Mouse (Mus musculus) forebrain, embryonic 11.5 days (tissue): Measurements from ENCODE around the gene Pgm5. TPM values are rescaled to one million over a fixed set of nuclear protein-coding genes. Genes with fewer than 3 reads are reported as not detected.

ENCODE experiments used
- ATAC-seq: fragments of 200-750 bp; cut with Nextera tagmentation; replicated peaks from 2 replicates; pipeline ENCODE4 v1.8.0; 2017; ENCODE audit warnings: moderate TSS enrichment; ENCODE audit not compliant: low FRiP score
- DNase-seq: peaks from one replicate; pipeline ENCODE4 v3.0.0-alpha.2; 2017; ENCODE audit warnings: low spot score
- H3K27ac ChIP-seq: fragments of 300-500 bp; sonication (generic); 2 replicates; pipeline ENCODE4 v1.5.1; 2014; ENCODE audit warnings: low read depth, low read length
- H3K27me3 ChIP-seq: fragments of 300-500 bp; sonication (generic); 2 replicates; pipeline ENCODE4 v1.6.1; 2014; ENCODE audit warnings: mild to moderate bottlenecking, low read length, mixed read lengths; ENCODE audit not compliant: control insufficient read depth, insufficient read depth
- H3K36me3 ChIP-seq: fragments of 300-500 bp; sonication (generic); 2 replicates; pipeline ENCODE4 v1.6.1; 2014; ENCODE audit warnings: mild to moderate bottlenecking, low read length, moderate library complexity, mixed read lengths; ENCODE audit not compliant: control insufficient read depth, insufficient read depth
- H3K4me1 ChIP-seq: fragments of 300-500 bp; sonication (generic); replicated peaks from 2 replicates; pipeline ENCODE4 v1.6.1; 2014; ENCODE audit warnings: low read length, mixed read lengths; ENCODE audit not compliant: control insufficient read depth, insufficient read depth
- H3K4me2 ChIP-seq: fragments of 300-500 bp; sonication (generic); 2 replicates; pipeline ENCODE4 v1.6.1; 2014; ENCODE audit warnings: low read depth, mild to moderate bottlenecking, low read length, moderate library complexity, mixed read lengths; ENCODE audit not compliant: severe bottlenecking
- H3K4me3 ChIP-seq: fragments of 300-500 bp; sonication (generic); 2 replicates; pipeline ENCODE4 v1.5.1; 2014; ENCODE audit warnings: low read depth, low read length
- H3K9ac ChIP-seq: fragments of 300-500 bp; sonication (generic); 2 replicates; pipeline ENCODE4 v1.6.1; 2014; ENCODE audit warnings: low read length
- H3K9me3 ChIP-seq: fragments of 300-500 bp; sonication (generic); 2 replicates; pipeline ENCODE4 v1.6.1; 2016; ENCODE audit warnings: low read length, mixed read lengths; ENCODE audit not compliant: control insufficient read depth
- WGBS: fragments of 180-500 bp; shearing (Covaris S2); extraction: QIAGEN DNeasy Blood & Tissue Kit; methylation state at CpG from one replicate; pipeline ENCODE4 v1.1.7; 2014; 5-methylcytosine and 5-hydroxymethylcytosine counted together
- polyA plus RNA-seq: library from polyadenylated mRNA; unstranded; fragments of >200 nt; fragmentation: Nextera tagmentation; extraction: Ambion mirVana; gene quantifications from 2 replicates; pipeline ENCODE4 v1.2.1, GENCODE M21; 2014

Pgm5 gene
- polyA plus RNA-seq, 1 experiment from 2014 or later = 0.35 TPM

DNA sequence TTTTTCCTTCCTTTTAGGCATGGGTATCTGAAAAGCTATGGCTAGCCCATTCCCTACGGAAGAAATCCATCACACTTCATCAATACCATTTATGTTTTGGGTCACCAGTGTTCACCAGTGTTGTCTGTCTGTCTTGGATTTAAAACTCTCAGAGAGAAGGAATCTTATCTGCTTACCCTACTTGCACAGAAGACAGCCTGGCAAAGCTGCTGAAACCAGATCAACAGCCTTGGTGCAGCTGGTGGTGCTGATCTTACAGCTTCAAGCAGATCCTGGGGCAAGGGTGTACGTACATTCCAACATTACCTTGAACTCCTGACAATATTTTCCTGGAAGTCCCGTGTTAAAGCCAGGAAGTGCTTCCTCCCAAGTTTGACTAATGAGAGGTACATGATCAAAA is 55.6 kb downstream of the Pgm5 start:
- H3K27ac ChIP-seq = no peak overlapping the region
- no peaks in the 10 kb centered on the region for H3K4me1 ChIP-seq
- H3K4me2 ChIP-seq = no peak overlapping the region
- no peak for ATAC-seq
- no peaks in the 10 kb centered on the region for H3K36me3 ChIP-seq
- DNase-seq = no peak
- 86% methylated on average over 3 of the region's 3 CpGs for WGBS
- H3K9ac ChIP-seq = no peak overlapping the region
- no peaks in the 10 kb centered on the region for H3K9me3 ChIP-seq
- H3K27me3 ChIP-seq = no peaks in the 10 kb centered on the region
- H3K4me3 ChIP-seq = no peak overlapping the region

DNA sequence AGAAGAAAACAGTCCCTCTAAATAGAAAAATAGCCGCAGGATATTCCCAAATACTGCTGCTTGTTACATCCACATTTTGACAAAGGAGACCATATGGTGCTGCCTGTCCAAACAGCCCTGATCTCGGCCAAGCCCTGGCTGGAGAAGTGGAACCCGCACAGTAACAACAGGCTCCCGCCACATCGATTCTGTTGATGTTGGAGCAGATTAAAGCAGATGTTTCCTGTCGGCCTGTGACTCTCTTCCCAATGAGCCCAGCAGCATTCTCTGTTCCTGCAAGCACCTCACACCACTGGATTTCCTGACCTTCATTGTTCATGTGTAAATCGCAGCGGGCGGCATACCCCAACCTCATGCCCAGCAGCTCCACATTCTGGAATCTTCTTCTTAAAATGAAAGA is 64.0 kb downstream of the Pgm5 start:
- no peak overlapping the region for H3K4me3 ChIP-seq
- no peaks in the 10 kb centered on the region for H3K27me3 ChIP-seq
- no peak overlapping the region for H3K27ac ChIP-seq
- no peaks in the 10 kb centered on the region for H3K4me1 ChIP-seq
- H3K9ac ChIP-seq = no peak overlapping the region
- no peak for DNase-seq
- WGBS = 71% methylated on average over 9 of the region's 9 CpGs
- ATAC-seq = no peak
- no peaks in the 10 kb centered on the region for H3K36me3 ChIP-seq
- no peak overlapping the region for H3K4me2 ChIP-seq
- H3K9me3 ChIP-seq = no peaks in the 10 kb centered on the region

DNA sequence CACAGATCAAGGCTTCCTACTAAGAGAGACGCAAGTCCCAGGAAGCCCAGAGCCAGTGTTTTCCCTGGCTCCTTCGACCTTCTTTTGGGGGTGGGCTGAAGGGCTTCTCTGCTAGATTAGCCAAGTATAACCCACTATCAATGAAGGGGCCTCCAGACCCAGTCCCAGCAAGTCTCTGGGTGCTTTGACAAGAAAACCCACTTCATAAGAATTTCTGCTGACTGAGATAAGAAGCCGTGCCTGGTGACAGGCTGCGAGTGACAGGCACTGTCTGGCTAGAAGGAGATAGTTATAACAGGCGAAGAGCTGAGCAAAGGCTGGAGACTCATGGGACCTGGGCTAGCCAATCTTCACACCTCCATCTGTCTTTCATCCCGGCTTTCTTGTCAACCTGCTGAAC is 67.3 kb downstream of the Pgm5 start:
- no peak for DNase-seq
- 78% methylated on average over 6 of the region's 6 CpGs for WGBS
- Histone ChIP-seq H3K4me3 (no peak overlapping the region), H3K27me3 (no peaks in the 10 kb centered on the region), H3K27ac (no peak overlapping the region), H3K9ac (no peak overlapping the region), H3K4me1 (no peaks in the 10 kb centered on the region), H3K9me3 (no peaks in the 10 kb centered on the region), H3K36me3 (no peaks in the 10 kb centered on the region), H3K4me2 (no peak overlapping the region)
- no peak for ATAC-seq

DNA sequence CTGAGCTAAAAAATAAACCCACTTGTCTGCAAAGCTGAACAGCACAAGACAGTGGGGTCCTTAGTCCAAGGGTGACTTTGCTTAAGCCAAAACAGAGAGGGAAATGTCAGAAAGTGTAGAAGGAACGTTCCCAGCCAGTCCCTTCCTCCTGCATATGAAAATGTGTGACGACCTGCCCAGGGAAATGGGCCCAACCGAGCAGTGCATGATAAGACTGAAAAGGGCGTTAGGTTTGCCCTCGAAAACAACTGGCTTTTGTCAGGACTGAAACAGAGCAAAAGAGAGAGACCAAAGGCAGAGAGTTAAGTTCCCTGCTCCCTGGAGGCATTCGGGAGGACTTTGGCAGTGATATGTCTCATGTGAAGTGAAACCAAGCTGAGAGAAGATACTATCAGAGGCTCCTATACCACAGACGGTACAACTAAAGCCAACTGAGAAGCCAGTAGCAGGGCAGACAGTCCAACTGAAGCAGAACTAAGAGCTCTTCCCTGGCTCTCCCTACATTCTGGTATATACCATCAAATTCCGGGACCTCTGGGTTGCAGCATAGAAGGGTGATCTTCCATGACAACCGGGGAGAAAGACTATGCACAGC is 68.0 kb downstream of the Pgm5 start:
- Histone ChIP-seq H3K27me3 (no peaks in the 10 kb centered on the region), H3K9me3 (no peaks in the 10 kb centered on the region), H3K4me1 (no peaks in the 10 kb centered on the region), H3K4me3 (no peak overlapping the region), H3K27ac (no peak overlapping the region), H3K4me2 (no peak overlapping the region), H3K36me3 (no peaks in the 10 kb centered on the region), H3K9ac (no peak overlapping the region)
- 78% methylated on average over 9 of the region's 9 CpGs for WGBS
- no peak for ATAC-seq
- DNase-seq = no peak

- ATAC-seq = no peak
- no peak overlapping the region for H3K4me2 ChIP-seq
- 84% methylated on average over 5 of the region's 5 CpGs for WGBS
Observed at GRCm38 (mm10) chr19:24792876-24793275, 68.8 kb downstream of the Pgm5 start.

GRCm38 (mm10) chr19:24785898-24786297 is 75.8 kb downstream of the Pgm5 start:
- H3K36me3 ChIP-seq = no peaks in the 10 kb centered on the region
- H3K27ac ChIP-seq = no peak overlapping the region
- WGBS = 85% methylated on average over 8 of the region's 8 CpGs
- H3K27me3 ChIP-seq = no peaks in the 10 kb centered on the region
- H3K4me3 ChIP-seq = no peak overlapping the region
- no peaks in the 10 kb centered on the region for H3K9me3 ChIP-seq
- H3K9ac ChIP-seq = no peak overlapping the region
- H3K4me2 ChIP-seq = no peak overlapping the region
- H3K4me1 ChIP-seq = no peaks in the 10 kb centered on the region
- DNase-seq (no peak), ATAC-seq (no peak)

More at GRCm38 (mm10) chr19:24792876-24793275, 68.8 kb downstream of the Pgm5 start:
- H3K27me3 ChIP-seq = no peaks in the 10 kb centered on the region
- no peak for DNase-seq
- H3K36me3 ChIP-seq = no peaks in the 10 kb centered on the region
- H3K27ac ChIP-seq = no peak overlapping the region
- H3K9ac ChIP-seq = no peak overlapping the region
- no peaks in the 10 kb centered on the region for H3K4me1 ChIP-seq
- H3K9me3 ChIP-seq = no peaks in the 10 kb centered on the region
- H3K4me3 ChIP-seq = no peak overlapping the region

DNA sequence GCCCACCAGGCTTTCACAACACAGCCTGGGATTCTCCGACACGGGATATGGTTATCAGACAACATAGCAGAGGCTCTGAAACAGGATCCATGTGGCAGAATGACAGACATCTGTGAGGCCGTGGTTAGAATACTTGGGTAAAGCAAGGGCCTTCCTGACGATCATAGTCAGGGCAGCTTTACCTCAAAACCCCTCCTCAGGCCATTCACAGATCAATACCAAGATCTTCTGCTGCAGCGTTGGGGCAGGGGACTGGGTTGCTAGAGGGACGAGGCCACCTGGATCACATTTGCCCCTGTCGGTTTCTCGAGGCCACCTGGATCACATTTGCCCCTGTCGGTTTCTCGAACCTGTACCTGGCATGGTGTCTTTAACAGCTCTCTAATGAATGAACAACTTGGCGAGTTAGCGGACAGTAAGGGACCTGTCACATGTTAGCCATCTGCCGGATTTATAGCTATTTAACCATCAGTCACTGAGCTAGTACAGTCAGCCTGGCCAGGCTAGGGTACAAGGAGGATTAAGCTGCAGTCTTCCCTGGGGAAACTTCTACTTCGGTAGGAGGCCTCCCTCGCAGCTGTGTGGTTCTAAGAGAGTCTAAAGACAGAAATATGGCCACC is 76.5 kb downstream of the Pgm5 start:
- 77% methylated on average over 15 of the region's 15 CpGs for WGBS
- no peaks in the 10 kb centered on the region for H3K36me3 ChIP-seq
- no peak overlapping the region for H3K9ac ChIP-seq
- H3K9me3 ChIP-seq = no peaks in the 10 kb centered on the region
- H3K4me3 ChIP-seq = no peak overlapping the region
- H3K4me2 ChIP-seq = no peak overlapping the region
- DNase-seq (no peak), ATAC-seq (no peak)
- peaks cover 2% of the 10 kb centered on the region for H3K4me1 ChIP-seq
- H3K27me3 ChIP-seq = no peaks in the 10 kb centered on the region
- no peak overlapping the region for H3K27ac ChIP-seq

DNA sequence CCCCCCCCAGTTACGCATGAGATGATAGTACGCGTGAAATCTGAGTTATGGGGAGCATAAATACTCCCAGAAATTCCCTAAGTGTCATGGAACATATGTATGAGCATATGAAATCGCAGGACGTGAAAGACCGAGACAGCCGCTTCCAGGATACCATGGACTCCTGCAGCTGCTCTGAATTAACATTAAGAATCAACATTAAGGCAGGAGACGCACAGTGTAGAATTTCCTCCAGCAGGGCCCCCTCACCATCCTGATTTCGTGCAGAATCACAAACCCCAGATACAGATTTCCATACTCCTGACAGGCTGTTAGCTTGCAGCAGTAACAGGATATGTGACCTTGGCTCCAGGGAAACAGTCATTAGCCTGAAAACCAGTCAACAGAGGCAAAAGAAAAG is 77.9 kb downstream of the Pgm5 start:
- H3K9ac ChIP-seq = no peak overlapping the region
- WGBS = 74% methylated on average over 9 of the region's 9 CpGs
- no peaks in the 10 kb centered on the region for H3K36me3 ChIP-seq
- H3K4me1 ChIP-seq = peaks cover 2% of the 10 kb centered on the region
- no peak for DNase-seq
- no peak overlapping the region for H3K27ac ChIP-seq
- ATAC-seq = no peak
- H3K4me3 ChIP-seq = no peak overlapping the region
- H3K27me3 ChIP-seq = no peaks in the 10 kb centered on the region
- H3K4me2 ChIP-seq = no peak overlapping the region
- H3K9me3 ChIP-seq = no peaks in the 10 kb centered on the region

DNA sequence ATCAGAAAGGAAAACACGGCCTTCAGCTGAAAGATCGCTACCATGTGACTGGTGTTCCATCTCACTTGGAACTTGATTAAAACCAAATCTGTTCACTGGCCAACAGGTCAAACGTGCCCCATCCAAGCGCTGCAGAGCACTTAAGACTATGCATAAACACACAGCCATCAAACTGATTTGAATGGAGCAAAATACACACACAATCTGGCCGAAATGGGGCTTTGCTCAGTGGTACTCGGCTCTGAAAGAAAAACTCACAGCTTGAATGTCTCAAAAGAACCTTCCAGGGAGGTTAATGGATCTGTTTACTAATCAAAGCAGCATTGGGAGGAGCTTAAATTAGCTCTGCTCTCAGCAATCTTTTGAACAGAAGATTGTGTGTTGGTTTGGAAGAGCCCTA is 81.7 kb downstream of the Pgm5 start:
- WGBS = 31% methylated on average over 6 of the region's 6 CpGs
- Histone ChIP-seq H3K4me2 (no peak overlapping the region), H3K4me3 (no peak overlapping the region), H3K9ac (no peak overlapping the region), H3K9me3 (no peaks in the 10 kb centered on the region), H3K4me1 (peaks cover 2% of the 10 kb centered on the region), H3K27me3 (no peaks in the 10 kb centered on the region), H3K27ac (no peak overlapping the region), H3K36me3 (no peaks in the 10 kb centered on the region)
- DNase-seq = no peak
- ATAC-seq = no peak
